Mouse (Mus musculus) forebrain, embryonic 14.5 days (tissue): Measurements from ENCODE around the gene Mesp1. TPM values are rescaled to one million over a fixed set of nuclear protein-coding genes. Genes with fewer than 3 reads are reported as not detected.
A peak's percentile ranks its signal among the peaks of the same experiment; 100 is the strongest.

Source experiments
- ATAC-seq: fragments of 200-750 bp; cut with Nextera tagmentation; 2 replicates; pipeline ENCODE4 v1.8.0; 2017; ENCODE audit warnings: mild to moderate bottlenecking, moderate library complexity
- DNase-seq: peaks from one replicate; pipeline ENCODE4 v3.0.0-alpha.2; 2015; ENCODE audit warnings: low spot score
- H3K27ac ChIP-seq: fragments of 300-500 bp; sonication (generic); 2 replicates; pipeline ENCODE4 v1.5.1; 2014; ENCODE audit warnings: low read depth, mild to moderate bottlenecking, control low read depth, low read length, moderate library complexity
- H3K27me3 ChIP-seq: fragments of 300-500 bp; sonication (generic); replicated peaks from 2 replicates; pipeline ENCODE4 v1.6.1; 2014; ENCODE audit warnings: low read length, control low read depth, mixed read lengths; ENCODE audit not compliant: control insufficient read depth, insufficient read depth
- H3K36me3 ChIP-seq: fragments of 300-500 bp; sonication (generic); 2 replicates; pipeline ENCODE4 v1.6.1; 2014; ENCODE audit warnings: low read length, control low read depth; ENCODE audit not compliant: control insufficient read depth, insufficient read depth
- H3K4me1 ChIP-seq: fragments of 300-500 bp; sonication (generic); 2 replicates; pipeline ENCODE4 v1.6.1; 2014; ENCODE audit warnings: antibody characterized with exemption, low read length, control low read depth; ENCODE audit not compliant: control insufficient read depth, insufficient read depth
- H3K4me2 ChIP-seq: fragments of 300-500 bp; sonication (generic); 2 replicates; pipeline ENCODE4 v1.6.1; 2014; ENCODE audit warnings: mild to moderate bottlenecking, control low read depth, low read length
- H3K4me3 ChIP-seq: fragments of 300-500 bp; sonication (generic); 2 replicates; pipeline ENCODE4 v1.5.1; 2014; ENCODE audit warnings: low read depth, low read length, control low read depth
- H3K9ac ChIP-seq: fragments of 300-500 bp; sonication (generic); 2 replicates; pipeline ENCODE4 v1.6.1; 2014; ENCODE audit warnings: mild to moderate bottlenecking, low read length, control low read depth, moderate library complexity
- H3K9me3 ChIP-seq: fragments of 300-500 bp; sonication (generic); replicated peaks from 2 replicates; pipeline ENCODE4 v1.6.1; 2016; ENCODE audit warnings: low read length, control low read depth, mixed read lengths; ENCODE audit not compliant: control insufficient read depth
- WGBS: fragments of 180-500 bp; shearing (Covaris S2); extraction: QIAGEN DNeasy Blood & Tissue Kit; methylation state at CpG from one replicate; pipeline ENCODE4 v1.1.7; 2014; 5-methylcytosine and 5-hydroxymethylcytosine counted together
- polyA plus RNA-seq: library from polyadenylated mRNA; unstranded; fragments of >200 nt; fragmentation: Nextera tagmentation; extraction: Ambion mirVana; gene quantifications from 2 replicates; pipeline ENCODE4 v1.2.1, GENCODE M21; 2014

Mesp1 gene
- polyA plus RNA-seq, 1 experiment from 2014 or later, result not detected

GRCm38 (mm10) chr7:79756334-79756733 is 37.3 kb downstream of the Mesp1 start:
- DNase-seq (no peak), ATAC-seq (no peak)
- no peaks in the 10 kb centered on the region for H3K4me1 ChIP-seq
- H3K27ac ChIP-seq, result no peak overlapping the region
- H3K27me3 ChIP-seq, result no peaks in the 10 kb centered on the region
- WGBS, result 49% methylated on average over 2 of the region's 2 CpGs
- H3K4me2 ChIP-seq, result no peak overlapping the region
- H3K9me3 ChIP-seq, result no peaks in the 10 kb centered on the region
- no peak overlapping the region for H3K4me3 ChIP-seq
- H3K9ac ChIP-seq, result no peak overlapping the region
- H3K36me3 ChIP-seq, result no peaks in the 10 kb centered on the region

GRCm38 (mm10) chr7:79749511-79749910 is 44.1 kb downstream of the Mesp1 start:
- no peaks in the 10 kb centered on the region for H3K36me3 ChIP-seq
- H3K27ac ChIP-seq, result no peak overlapping the region
- DNase-seq (no peak), ATAC-seq (no peak)
- H3K9me3 ChIP-seq, result no peaks in the 10 kb centered on the region
- WGBS, result 88% methylated on average over 6 of the region's 6 CpGs
- H3K27me3 ChIP-seq, result no peaks in the 10 kb centered on the region
- H3K4me2 ChIP-seq, result no peak overlapping the region
- H3K4me3 ChIP-seq, result no peak overlapping the region
- H3K4me1 ChIP-seq, result no peaks in the 10 kb centered on the region
- no peak overlapping the region for H3K9ac ChIP-seq

GRCm38 (mm10) chr7:79747659-79748058 is 45.9 kb downstream of the Mesp1 start:
- no peaks in the 10 kb centered on the region for H3K9me3 ChIP-seq
- no peak overlapping the region for H3K4me2 ChIP-seq
- H3K27ac ChIP-seq, result no peak overlapping the region
- H3K4me3 ChIP-seq, result no peak overlapping the region
- H3K36me3 ChIP-seq, result no peaks in the 10 kb centered on the region
- peaks cover 3% of the 10 kb centered on the region for H3K4me1 ChIP-seq
- ATAC-seq (no peak), DNase-seq (no peak)
- no peaks in the 10 kb centered on the region for H3K27me3 ChIP-seq
- no peak overlapping the region for H3K9ac ChIP-seq
- WGBS, result 83% methylated on average over 6 of the region's 6 CpGs

- Histone ChIP-seq H3K4me1 (peaks cover 6% of the 10 kb centered on the region), H3K27me3 (no peaks in the 10 kb centered on the region), H3K4me2 (no peak overlapping the region), H3K9ac (no peak overlapping the region), H3K4me3 (no peak overlapping the region), H3K9me3 (no peaks in the 10 kb centered on the region), H3K27ac (no peak overlapping the region), H3K36me3 (no peaks in the 10 kb centered on the region)
- no peak for ATAC-seq
- 86% methylated on average over 5 of the region's 5 CpGs for WGBS
- DNase-seq, result no peak
These were observed 49.0 kb downstream of the Mesp1 start for GRCm38 (mm10) chr7:79744585-79744984.

GRCm38 (mm10) chr7:79744051-79744450 is 49.5 kb downstream of the Mesp1 start:
- WGBS, result 91% methylated on average over 9 of the region's 9 CpGs
- no peak overlapping the region for H3K4me3 ChIP-seq
- ATAC-seq, result no peak

GRCm38 (mm10) chr7:79742659-79743536 is 50.7 kb downstream of the Mesp1 start, which contains the start of the genes Pex11a and Wdr93:
Gene Pex11a (minus strand): TSS chr7:79743131.
Gene Wdr93 (plus strand): TSS chr7:79743163.
- H3K4me3 ChIP-seq, result peak within 1 kb of the TSS; percentile 69
- H3K4me1 ChIP-seq, result peaks cover 6% of the 10 kb centered on the region
- H3K4me2 ChIP-seq, result peak within 1 kb of the TSS; percentile 97
- no peaks in the 10 kb centered on the region for H3K36me3 ChIP-seq
- no peak within 1 kb of the TSS for H3K27ac ChIP-seq
- peak; percentile 93 for ATAC-seq
- no peaks in the 10 kb centered on the region for H3K9me3 ChIP-seq
- WGBS, result 3% methylated on average over 46 of the region's 46 CpGs
- no peaks in the 10 kb centered on the region for H3K27me3 ChIP-seq
- peak; percentile 93 for DNase-seq
- H3K9ac ChIP-seq, result peak within 1 kb of the TSS; percentile 70

More at GRCm38 (mm10) chr7:79744051-79744450, 49.5 kb downstream of the Mesp1 start:
- no peak overlapping the region for H3K9ac ChIP-seq
- no peaks in the 10 kb centered on the region for H3K9me3 ChIP-seq
- no peak for DNase-seq
- no peaks in the 10 kb centered on the region for H3K27me3 ChIP-seq
- no peak overlapping the region for H3K4me2 ChIP-seq
- H3K36me3 ChIP-seq, result no peaks in the 10 kb centered on the region
- H3K4me1 ChIP-seq, result peaks cover 6% of the 10 kb centered on the region
- H3K27ac ChIP-seq, result no peak overlapping the region

- H3K4me2 ChIP-seq, result peak overlapping the region; percentile 97
- WGBS, result 22% methylated on average over 11 of the region's 11 CpGs
- DNase-seq (no peak), ATAC-seq (no peak)
- H3K9me3 ChIP-seq, result no peaks in the 10 kb centered on the region
- H3K36me3 ChIP-seq, result peaks cover 5% of the 10 kb centered on the region
- peaks cover 6% of the 10 kb centered on the region for H3K4me1 ChIP-seq
- H3K4me3 ChIP-seq, result peak overlapping the region; percentile 69
- H3K9ac ChIP-seq, result peak overlapping the region; percentile 70
- no peak overlapping the region for H3K27ac ChIP-seq
- no peaks in the 10 kb centered on the region for H3K27me3 ChIP-seq
These were observed 51.3 kb downstream of the Mesp1 start for GRCm38 (mm10) chr7:79742277-79742658.
